Mouse (Mus musculus): ENCODE measurements around the gene 1700024B05Rik.
"Not testable (repeated sequence)": the region's sequence is repeated elsewhere in the genome, so short reads cannot be mapped to it uniquely, and the experiment has no call there.

Gene 1700024B05Rik

DNA sequence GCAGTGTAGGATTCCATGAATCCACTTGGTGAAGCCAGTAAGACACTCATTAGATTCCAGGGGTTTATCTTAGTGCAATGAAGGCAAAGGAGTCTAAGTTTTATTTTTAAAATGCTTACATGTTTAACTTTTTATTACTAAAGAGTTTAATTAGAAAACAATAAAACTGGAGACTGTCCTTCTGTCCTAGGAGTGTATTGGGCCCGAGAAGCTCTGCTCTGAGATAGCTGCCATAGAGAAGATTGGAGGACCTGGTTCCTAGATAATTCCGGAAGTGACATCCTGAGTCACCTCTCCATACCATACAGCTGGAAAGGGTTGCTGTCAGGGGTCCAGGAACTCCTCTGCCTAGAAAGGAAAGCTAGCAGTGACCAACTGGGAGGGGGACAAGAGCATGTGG, at the start of gene 1700024B05Rik:
1700024B05Rik (plus strand) TSS at position 301 of the 400 bp plus-strand sequence.
- not testable (repeated sequence) for DNase-seq

DNA sequence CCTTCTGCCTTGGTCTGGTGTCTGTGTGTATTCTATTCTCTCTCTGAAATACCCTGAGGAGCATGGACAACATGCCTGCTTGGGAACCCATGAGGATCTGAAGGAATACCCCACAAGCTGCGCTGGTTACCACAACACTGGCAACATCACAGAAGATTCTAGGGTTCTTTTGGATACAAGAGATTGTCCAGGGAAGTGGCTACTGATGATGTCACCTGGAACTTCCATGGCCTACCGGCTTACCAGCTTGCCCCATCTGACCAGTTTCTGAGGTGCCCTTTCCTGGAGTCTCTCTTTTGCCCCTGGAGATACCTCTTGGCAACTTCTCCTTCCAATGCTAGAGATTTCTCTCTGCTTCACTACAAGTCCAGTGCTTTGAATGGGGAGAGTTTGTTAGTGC, 36.6 kb upstream of the 1700024B05Rik start, which contains the start of gene Gm7980:
Gm7980 (minus strand) TSS at position 101 of the 400 bp plus-strand sequence.
- DNase-seq = not testable (repeated sequence)

DNA sequence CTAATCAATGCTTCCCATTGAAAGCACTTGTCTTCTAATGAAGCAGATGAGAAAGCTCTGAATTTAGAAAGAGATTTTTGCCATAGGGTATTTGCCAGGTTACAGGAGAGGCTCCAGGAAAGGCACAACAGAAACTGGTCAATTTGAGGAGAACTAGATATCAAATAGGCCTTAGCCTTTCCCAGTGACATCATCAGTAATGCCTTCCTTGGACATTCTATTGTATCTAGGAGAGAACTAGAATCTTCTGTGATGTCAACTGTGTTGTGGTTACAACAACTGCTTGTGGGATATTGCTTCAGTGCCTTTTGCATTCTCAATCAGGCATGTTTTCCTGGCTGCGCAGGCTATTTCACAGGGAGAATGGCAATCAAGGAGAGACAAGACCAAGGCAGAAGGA, 19.1 kb upstream of the 1700024B05Rik start, which contains the start of gene 1700049E17Rik1:
1700049E17Rik1 (plus strand) TSS at position 301 of the 400 bp plus-strand sequence.
- not testable (repeated sequence) for DNase-seq

DNA sequence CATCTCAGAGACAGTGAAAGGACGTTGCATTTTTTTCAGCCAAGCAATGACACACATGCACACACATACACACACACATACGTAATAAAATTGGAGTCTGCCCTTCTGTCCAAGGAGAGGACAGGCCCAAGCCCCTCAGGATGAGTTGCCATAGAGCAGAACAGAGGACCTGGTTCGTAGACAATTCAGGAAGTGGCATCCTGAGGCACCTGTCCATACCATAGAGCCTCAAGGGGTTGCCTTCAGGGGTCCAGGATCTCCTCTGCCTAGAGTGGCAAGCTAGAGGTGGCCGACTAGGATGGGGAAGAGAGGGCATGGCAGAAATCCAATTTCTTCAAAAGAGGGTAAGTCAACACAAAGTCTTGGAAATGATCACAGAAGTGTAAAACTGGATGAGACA, 20.3 kb downstream of the 1700024B05Rik start:
- DNase-seq = not testable (repeated sequence)

DNA sequence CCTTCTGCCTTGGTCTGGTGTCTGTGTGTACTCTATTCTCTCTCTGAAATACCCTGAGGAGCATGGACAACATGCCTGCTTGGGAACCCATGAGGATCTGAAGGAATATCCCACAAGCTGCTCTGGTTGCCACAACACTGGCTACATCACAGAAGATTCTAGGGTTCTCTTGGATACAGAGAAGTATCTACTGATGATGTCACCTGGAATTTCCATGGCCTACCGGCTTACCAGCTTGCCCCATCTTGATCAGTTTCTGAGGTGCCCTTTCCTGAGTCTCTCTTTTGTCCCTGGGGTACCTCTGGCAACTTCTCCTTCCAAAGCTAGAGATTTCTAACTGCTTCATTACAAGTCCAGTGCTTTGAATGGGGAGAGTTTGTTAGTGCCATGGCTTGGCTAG, 24.0 kb downstream of the 1700024B05Rik start, which contains the start of gene Gm6401:
Gm6401 (minus strand) TSS at position 101 of the 400 bp plus-strand sequence.
- not testable (repeated sequence) for DNase-seq

DNA sequence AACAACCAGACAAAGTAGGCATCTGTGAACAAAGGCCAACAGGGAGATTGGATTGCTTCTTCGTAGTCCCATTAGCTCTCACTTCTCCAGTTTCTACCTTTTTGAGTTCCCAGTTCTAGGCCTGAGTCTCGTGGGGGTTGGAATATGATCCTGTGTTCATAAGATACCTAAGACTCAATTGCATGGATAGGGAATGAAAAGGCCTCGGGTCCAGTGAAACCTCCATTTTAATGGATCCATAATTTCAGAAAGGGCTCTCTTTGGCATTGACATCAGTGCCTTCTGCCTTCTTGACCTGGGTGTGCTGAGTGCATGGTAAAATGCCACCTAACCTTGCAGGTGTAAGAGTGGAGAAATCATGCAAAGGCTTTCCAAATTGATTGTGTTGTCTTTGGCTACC, 24.8 kb downstream of the 1700024B05Rik start:
- not testable (repeated sequence) for DNase-seq

DNA sequence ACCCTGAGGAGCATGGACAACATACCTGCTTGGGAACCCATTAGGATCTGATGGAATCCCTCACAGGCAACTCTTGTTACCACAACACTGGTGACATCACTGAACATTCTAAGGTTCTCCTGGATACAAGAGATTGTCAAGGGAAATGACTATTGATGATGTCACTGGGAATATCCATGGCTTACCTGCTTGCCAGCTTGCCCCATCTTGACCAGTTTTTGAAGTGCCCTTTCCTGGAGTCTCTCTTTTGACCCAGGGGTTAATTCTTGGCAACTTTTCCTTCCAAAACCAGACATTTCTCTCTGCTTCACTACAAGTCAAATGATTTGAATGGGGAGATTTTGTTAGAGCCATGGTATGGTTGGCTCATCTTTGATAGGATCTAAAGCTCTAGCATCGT, 39.4 kb downstream of the 1700024B05Rik start, which contains the start of gene Gm3543:
Gm3543 (minus strand) TSS at position 101 of the 400 bp plus-strand sequence.
- DNase-seq = not testable (repeated sequence)

All from cerebellum, adult 11-12 months (tissue).